Mouse (Mus musculus): ENCODE results near the gene Cdkn2aipnl.

Gene Cdkn2aipnl

GRCm38 (mm10) chr11:51946144-51946543, 21.3 kb upstream of the Cdkn2aipnl start:
- no peak for DNase-seq (ENCODE audit: low spot score)

GRCm38 (mm10) chr11:51949155-51949840, 18.2 kb upstream of the Cdkn2aipnl start:
- no peak for DNase-seq (ENCODE audit: low spot score)

- no peak for DNase-seq (ENCODE audit: low spot score)
These were observed 17.5 kb upstream of the Cdkn2aipnl start for GRCm38 (mm10) chr11:51949919-51950318.

- DNase-seq (ENCODE audit: low spot score): no peak
These were observed 15.5 kb upstream of the Cdkn2aipnl start for GRCm38 (mm10) chr11:51951861-51952420.

GRCm38 (mm10) chr11:51956112-51956511, 11.3 kb upstream of the Cdkn2aipnl start:
- DNase-seq (ENCODE audit: low spot score): no peak

GRCm38 (mm10) chr11:51957760-51958159, 9.7 kb upstream of the Cdkn2aipnl start:
- no peak for DNase-seq (ENCODE audit: low spot score)

- no peak for DNase-seq (ENCODE audit: low spot score)
These were observed 8.0 kb upstream of the Cdkn2aipnl start for GRCm38 (mm10) chr11:51959511-51959910.

GRCm38 (mm10) chr11:51960061-51960460, 7.4 kb upstream of the Cdkn2aipnl start:
- DNase-seq (ENCODE audit: low spot score): no peak

GRCm38 (mm10) chr11:51960967-51961471, 6.4 kb upstream of the Cdkn2aipnl start:
- peak; percentile 16 for DNase-seq (ENCODE audit: low spot score)

- no peak for DNase-seq (ENCODE audit: low spot score)
These were observed 5.7 kb upstream of the Cdkn2aipnl start for GRCm38 (mm10) chr11:51961761-51962160.

- DNase-seq (ENCODE audit: low spot score): no peak
These were observed 5.2 kb upstream of the Cdkn2aipnl start for GRCm38 (mm10) chr11:51962277-51962676.

- DNase-seq (ENCODE audit: low spot score): no peak
These were observed 810 bp upstream of the Cdkn2aipnl start for GRCm38 (mm10) chr11:51966651-51967050.

- no peak for DNase-seq (ENCODE audit: low spot score)
These were observed 1.4 kb downstream of the Cdkn2aipnl start for GRCm38 (mm10) chr11:51968896-51969295.

GRCm38 (mm10) chr11:51969511-51969910, 2.0 kb downstream of the Cdkn2aipnl start:
- no peak for DNase-seq (ENCODE audit: low spot score)

GRCm38 (mm10) chr11:51971644-51972043, 4.2 kb downstream of the Cdkn2aipnl start:
- DNase-seq (ENCODE audit: low spot score): no peak

- DNase-seq (ENCODE audit: low spot score): no peak
These were observed 32.3 kb downstream of the Cdkn2aipnl start for GRCm38 (mm10) chr11:51999611-52000289.

GRCm38 (mm10) chr11:52000290-52000962, 33.0 kb downstream of the Cdkn2aipnl start, which contains the start of gene Ube2b:
Gene Ube2b (minus strand): TSS chr11:52000762.
- DNase-seq (ENCODE audit: low spot score): peak; percentile 98

- DNase-seq (ENCODE audit: low spot score): no peak
These were observed 33.9 kb downstream of the Cdkn2aipnl start for GRCm38 (mm10) chr11:52001341-52001740.

- no peak for DNase-seq (ENCODE audit: low spot score)
These were observed 34.4 kb downstream of the Cdkn2aipnl start for GRCm38 (mm10) chr11:52001861-52002260.

- DNase-seq (ENCODE audit: low spot score): no peak
These were observed 35.5 kb downstream of the Cdkn2aipnl start for GRCm38 (mm10) chr11:52002842-52003504.

- DNase-seq (ENCODE audit: low spot score): no peak
These were observed 36.0 kb downstream of the Cdkn2aipnl start for GRCm38 (mm10) chr11:52003505-52003771.
